Mouse (Mus musculus) G1E (cell line): ENCODE data around the gene Tmed3.

Source experiments
- CTCF ChIP-seq: IDR thresholded peaks from 2 replicates; pipeline ENCODE4 v1.5.1; 2012; ENCODE audit warnings: low read depth, low read length, inconsistent platforms, mixed read lengths
- GATA1 ChIP-seq: IDR thresholded peaks from 2 replicates; pipeline ENCODE4 v1.6.1; 2012; ENCODE audit warnings: borderline replicate concordance, low read length, inconsistent platforms, mixed read lengths
- GATA2 ChIP-seq: IDR thresholded peaks from 2 replicates; pipeline ENCODE4 v1.6.1; 2012; ENCODE audit warnings: low read depth, low read length, inconsistent platforms, borderline replicate concordance
- POLR2AphosphoS5 ChIP-seq: IDR thresholded peaks from 2 replicates; pipeline ENCODE4 v1.6.1; 2012; ENCODE audit warnings: low read depth, low read length, inconsistent platforms; ENCODE audit not compliant: insufficient replicate concordance
- TAL1 ChIP-seq: conservative IDR thresholded peaks from 2 replicates; pipeline ENCODE4 v1.6.1; 2012; ENCODE audit warnings: low read depth, low read length, inconsistent platforms, mixed read lengths

DNA sequence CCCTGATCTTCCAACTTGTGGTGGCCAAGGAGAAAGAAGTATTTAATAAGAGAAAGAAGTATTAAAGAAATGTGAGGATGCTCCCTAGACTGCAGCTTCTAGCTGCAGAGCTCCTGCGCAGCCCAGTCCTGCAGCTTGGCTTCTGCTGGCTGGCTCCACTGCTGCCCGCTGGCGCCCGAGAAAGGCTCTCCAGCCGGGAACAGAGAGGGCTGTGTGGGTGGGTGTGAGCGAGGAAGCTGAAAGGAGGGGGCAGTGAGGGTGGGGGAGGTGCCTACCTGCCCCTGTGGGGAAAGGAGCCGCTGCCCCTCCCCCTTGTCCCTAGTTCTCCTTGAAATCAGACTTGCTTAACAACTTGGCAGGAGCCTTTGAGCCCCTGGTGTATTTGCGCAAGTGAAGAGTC lies 33.4 kb upstream of the Tmed3 start, which contains the start of gene Ankrd34c:
- TF ChIP-seq TAL1 (no peak), CTCF (no peak), POLR2AphosphoS5 (no peak), GATA2 (no peak), GATA1 (no peak)
